Mouse (Mus musculus) myocyte (in vitro differentiated cells): ENCODE measurements around the gene Rras.
A peak's percentile ranks its signal among the peaks of the same experiment; 100 is the strongest.

Experiments
- CEBPB ChIP-seq: IDR thresholded peaks from 2 replicates; pipeline ENCODE4 v1.6.1; 2011; ENCODE audit warnings: mild to moderate bottlenecking, moderate library complexity; ENCODE audit not compliant: poor library complexity, insufficient read depth, severe bottlenecking
- E2F4 ChIP-seq: IDR thresholded peaks from one replicate; pipeline ENCODE4 v1.6.1; 2011; ENCODE audit warnings: mild to moderate bottlenecking, control low read depth, moderate library complexity; ENCODE audit not compliant: insufficient read depth
- MAX ChIP-seq: IDR thresholded peaks from one replicate; pipeline ENCODE4 v1.6.1; 2011; ENCODE audit warnings: low read depth, mild to moderate bottlenecking, control low read depth
- MYOD1 ChIP-seq, 3 experiments: IDR thresholded peaks; one replicate each; pipeline ENCODE4 v1.6.1; 2011; ENCODE audit warnings: control low read depth in 2 of 3, low read depth in 2 of 3, mild to moderate bottlenecking in 2 of 3, moderate library complexity in 1 of 3; ENCODE audit not compliant: insufficient read length in 2 of 3, control insufficient read depth in 1 of 3
- MYOG ChIP-seq, 3 experiments: IDR thresholded peaks; one replicate each; pipeline ENCODE4 v1.6.1; 2011; ENCODE audit warnings: control low read depth in 2 of 3, low read depth in 2 of 3, mild to moderate bottlenecking in 2 of 3; ENCODE audit not compliant: insufficient read length in 2 of 3, control insufficient read depth in 1 of 3, insufficient read depth in 1 of 3
- POLR2A ChIP-seq: IDR thresholded peaks from one replicate; pipeline ENCODE4 v1.6.1; 2011; ENCODE audit warnings: low read depth, mild to moderate bottlenecking, control low read depth, moderate library complexity; ENCODE audit not compliant: insufficient read length
- POLR2AphosphoS2 ChIP-seq: IDR thresholded peaks from one replicate; pipeline ENCODE4 v1.6.1; 2011; ENCODE audit warnings: low read depth, control low read depth; ENCODE audit not compliant: insufficient read length
- REST ChIP-seq: IDR thresholded peaks from one replicate; pipeline ENCODE4 v1.6.1; 2011; ENCODE audit warnings: mild to moderate bottlenecking, control low read depth, moderate library complexity; ENCODE audit not compliant: insufficient read depth, insufficient read length
- SRF ChIP-seq: IDR thresholded peaks from one replicate; pipeline ENCODE4 v1.6.1; 2011; ENCODE audit warnings: low read depth; ENCODE audit not compliant: control insufficient read depth, insufficient read length
- TCF12 ChIP-seq: IDR thresholded peaks from one replicate; pipeline ENCODE4 v1.6.1; 2011; ENCODE audit warnings: mild to moderate bottlenecking, control low read depth; ENCODE audit not compliant: poor library complexity, insufficient read depth, severe bottlenecking
- TCF3 ChIP-seq: IDR thresholded peaks from one replicate; pipeline ENCODE4 v1.6.1; 2011; ENCODE audit warnings: low read depth, control low read depth; ENCODE audit not compliant: insufficient read length
- USF1 ChIP-seq: IDR thresholded peaks from one replicate; pipeline ENCODE4 v1.6.1; 2011; ENCODE audit warnings: low read depth, mild to moderate bottlenecking, control low read depth, moderate library complexity

- TF ChIP-seq POLR2A = peak; percentile 23
- peak; percentile 84 for TF ChIP-seq POLR2AphosphoS2
- TF ChIP-seq E2F4 = no peak
- no peak for TF ChIP-seq TCF12
- no peak for TF ChIP-seq SRF
- TF ChIP-seq USF1 = no peak
- no peak for TF ChIP-seq TCF3
- TF ChIP-seq CEBPB = no peak
- TF ChIP-seq MAX = no peak
- no peak for TF ChIP-seq MYOD1 (IDR thresholded peaks at IDR 0.05; ENCODE audit: control insufficient read depth in 1 of 3, insufficient read length in 2 of 3, low read depth in 2 of 3)
- no peak for TF ChIP-seq MYOG (IDR thresholded peaks at IDR 0.05; ENCODE audit: control insufficient read depth in 1 of 3, insufficient read depth in 1 of 3, insufficient read length in 2 of 3, low read depth in 2 of 3)
- no peak for TF ChIP-seq REST
Observed at GRCm38 (mm10) chr7:44974383-44975116, 43.2 kb upstream of the Rras start, which contains the start of gene Cpt1c.
